Mouse (Mus musculus): ENCODE results near the gene Rnf213. TPM values are rescaled to one million over a fixed set of nuclear protein-coding genes. Genes with fewer than 3 reads are reported as not detected.

The Rnf213 gene
- polyA plus RNA-seq, 1 experiment = 52.5 TPM

DNA sequence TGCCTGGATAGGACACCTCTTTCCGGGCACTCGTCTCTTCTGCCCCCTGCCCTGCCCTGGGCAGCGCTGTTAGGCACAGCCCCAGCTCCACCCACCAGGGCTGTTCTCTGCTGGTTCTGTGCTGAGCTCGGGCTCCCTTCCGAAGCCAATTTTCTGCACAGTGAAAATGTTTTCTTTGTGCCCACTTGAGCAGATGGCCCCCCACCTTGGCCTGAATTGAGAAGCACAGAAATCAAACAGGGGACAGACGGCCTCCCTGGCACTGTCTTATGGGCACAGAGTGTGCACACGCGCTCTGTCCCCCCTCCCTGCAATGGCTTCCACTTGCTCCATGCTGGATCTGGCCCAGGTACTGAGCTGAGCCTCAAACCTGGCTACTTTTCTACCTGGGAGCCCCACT, 139.6 kb downstream of the Rnf213 start:
- Histone ChIP-seq H3K36me3 (ENCODE audit: control insufficient read depth, insufficient read depth, low read length) (no peaks in the 10 kb centered on the region), H3K4me3 (ENCODE audit: control insufficient read depth, insufficient read depth, low read length) (no peak overlapping the region), H3K4me1 (replicated peaks; ENCODE audit: control insufficient read depth, insufficient read depth, low read length) (no peaks in the 10 kb centered on the region), H3K27ac (ENCODE audit: control insufficient read depth, insufficient read depth, low read length) (no peak overlapping the region), H3K27me3 (ENCODE audit: control insufficient read depth, insufficient read depth, low read length) (no peaks in the 10 kb centered on the region)
- no peak for DNase-seq
- TF ChIP-seq CTCF (IDR thresholded peaks at IDR 0.05; ENCODE audit: borderline replicate concordance, control insufficient read depth, extremely low read depth, insufficient read depth, low read length, poor library complexity) = no peak
- no peak for TF ChIP-seq POLR2A (IDR thresholded peaks at IDR 0.05; ENCODE audit: control insufficient read depth, extremely low read depth, insufficient read depth, low read length, poor library complexity)
- WGBS = 84% methylated on average over 8 of the region's 8 CpGs

DNA sequence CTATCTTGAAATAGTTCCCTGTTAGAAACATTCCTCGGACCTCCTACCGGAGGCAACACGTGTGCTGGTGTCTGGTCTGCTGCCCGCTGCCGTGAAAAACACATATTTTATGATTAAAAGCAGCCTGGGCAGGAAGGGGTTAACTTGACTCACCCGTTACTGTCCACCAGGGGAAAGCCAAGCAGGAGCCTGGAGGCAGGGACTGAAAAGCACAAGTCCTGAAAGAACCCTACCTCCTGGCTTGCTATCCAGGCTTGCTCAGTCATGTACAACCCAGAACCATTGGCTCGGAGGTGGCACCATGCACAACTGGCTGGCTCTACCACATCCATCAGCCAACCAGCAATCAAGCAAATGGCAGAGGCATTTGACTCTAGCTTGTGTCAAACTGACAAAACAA, 140.8 kb downstream of the Rnf213 start:
- no peak for DNase-seq
- no peaks in the 10 kb centered on the region for H3K27me3 ChIP-seq (ENCODE audit: control insufficient read depth, insufficient read depth, low read length)
- no peaks in the 10 kb centered on the region for H3K4me1 ChIP-seq (replicated peaks; ENCODE audit: control insufficient read depth, insufficient read depth, low read length)
- no peaks in the 10 kb centered on the region for H3K36me3 ChIP-seq (ENCODE audit: control insufficient read depth, insufficient read depth, low read length)
- WGBS = 74% methylated on average over 7 of the region's 7 CpGs
- H3K4me3 ChIP-seq (ENCODE audit: control insufficient read depth, insufficient read depth, low read length) = no peak overlapping the region
- TF ChIP-seq CTCF (IDR thresholded peaks at IDR 0.05; ENCODE audit: borderline replicate concordance, control insufficient read depth, extremely low read depth, insufficient read depth, low read length, poor library complexity) = no peak
- no peak for TF ChIP-seq POLR2A (IDR thresholded peaks at IDR 0.05; ENCODE audit: control insufficient read depth, extremely low read depth, insufficient read depth, low read length, poor library complexity)
- H3K27ac ChIP-seq (ENCODE audit: control insufficient read depth, insufficient read depth, low read length) = no peak overlapping the region

Other genes with a start within 250 kb of the Rnf213 start
- 10.8 and 12.0 TPM in 2 replicates for gene Tbc1d16, start 164.6 kb upstream of the Rnf213 start, polyA plus RNA-seq (2012; rRNA removed)
- gene Ccdc40, start 164.5 kb upstream of the Rnf213 start, polyA plus RNA-seq (2012; rRNA removed) = 1.8 and 2.5 TPM in 2 replicates
- 80.0 and 94.8 TPM in 2 replicates for gene Gaa, start 125.2 kb upstream of the Rnf213 start, polyA plus RNA-seq (2012; rRNA removed)
- gene Eif4a3, start 93.0 kb upstream of the Rnf213 start, polyA plus RNA-seq (2012; rRNA removed) = 178 and 196 TPM in 2 replicates
- gene Card14, start 85.3 kb upstream of the Rnf213 start, polyA plus RNA-seq (2012; rRNA removed) = 0.90 and 0.94 TPM in 2 replicates
- gene Sgsh, start 37.6 kb upstream of the Rnf213 start, polyA plus RNA-seq (2012; rRNA removed) = 28.6 and 36.5 TPM in 2 replicates
- gene Slc26a11, start 37.5 kb upstream of the Rnf213 start, polyA plus RNA-seq (2012; rRNA removed) = 19.9 and 21.7 TPM in 2 replicates
- gene Endov, start 98.2 kb downstream of the Rnf213 start, polyA plus RNA-seq (2012; rRNA removed) = 30.7 and 31.1 TPM in 2 replicates
- 0.85 and 0.89 TPM in 2 replicates for gene Nptx1, start 154.7 kb downstream of the Rnf213 start, polyA plus RNA-seq (2012; rRNA removed)
- 58.7 and 61.4 TPM in 2 replicates for gene Rptor, start 209.8 kb downstream of the Rnf213 start, polyA plus RNA-seq (2012; rRNA removed)

Measured in thymus, adult 2 months (tissue).